ENCODE assay signal across 10 mouse cellular contexts in genomic region chr6:113644808-113645207, GRCm38 (mm10). TPM values are rescaled to one million over a fixed set of nuclear protein-coding genes. Genes with fewer than 3 reads are reported as not detected.
DNase-seq lines count a peak whose midpoint lies in the region; ATAC-seq and TF ChIP-seq lines count a peak whose summit lies in the region.
"Had no signal": no experiment of that assay in that cellular context is flagged by ENCODE, and none has a peak within 500 bp of the region (broad histone marks: within the 10 kb centered on the region; RNA-seq: fewer than 3 reads in every experiment).

No protein-coding gene starts in this region.

- H3K36me3 ChIP-seq in heart, embryonic 14.5 days (ENCODE audit: control insufficient read depth, insufficient read depth, low read length): no peaks in the 10 kb centered on the region
- peaks cover 11% of the 10 kb centered on the region for H3K36me3 ChIP-seq in liver, postnatal 0 days (replicated peaks; ENCODE audit: insufficient read depth, low read length)

- H3K27me3 ChIP-seq in cerebellum, adult 2 months (ENCODE audit: control insufficient read depth, insufficient read depth, low read length): no peaks in the 10 kb centered on the region
- no peaks in the 10 kb centered on the region for H3K27me3 ChIP-seq in heart, embryonic 14.5 days (ENCODE audit: control insufficient read depth, insufficient read depth, low read length)
- no peaks in the 10 kb centered on the region for H3K27me3 ChIP-seq in liver, postnatal 0 days (ENCODE audit: insufficient read depth, low read length)

- peak; percentile 41 for ATAC-seq in heart, embryonic 14.5 days (ENCODE audit: insufficient number of reproducible peaks, insufficient read depth, low FRiP score, low read depth)
- ATAC-seq in liver, postnatal 0 days: peak; percentile 37; the same call in 1 of the 2 replicates

- no peak for TF ChIP-seq CTCF in cerebellum, adult 2 months (IDR thresholded peaks at IDR 0.05; ENCODE audit: borderline replicate concordance, insufficient read depth, low read depth, low read length)
- TF ChIP-seq CTCF in liver, postnatal 0 days (IDR thresholded peaks at IDR 0.05; ENCODE audit: low read depth): no peak

- no peaks in the 10 kb centered on the region for H3K4me1 ChIP-seq in cerebellum, adult 2 months (ENCODE audit: control insufficient read depth, insufficient read depth, low read length)
- peaks cover 2 to 3% of the 10 kb centered on the region in 2 experiments; a peak in 2 of 4 replicates for H3K4me1 ChIP-seq in heart, embryonic 14.5 days (ENCODE audit: control insufficient read depth in 2 of 2, insufficient read depth in 2 of 2, low read length in 2 of 2)
- peaks cover 33% of the 10 kb centered on the region for H3K4me1 ChIP-seq in liver, postnatal 0 days (ENCODE audit: insufficient read depth)

- TF ChIP-seq POLR2A in cerebellum, adult 2 months (IDR thresholded peaks at IDR 0.05; ENCODE audit: borderline replicate concordance, insufficient read depth, low read length): no peak

- peak overlapping the region; percentile 19; the same call in 1 of the 2 replicates for H3K27ac ChIP-seq in cerebellum, adult 2 months (ENCODE audit: insufficient read depth, low read length)
- H3K27ac ChIP-seq in heart, embryonic 14.5 days (replicated peaks in 1 of 2; ENCODE audit: control insufficient read depth in 1 of 2, insufficient read depth in 1 of 2, low read depth in 2 of 2, low read length in 2 of 2): peak overlapping the region; percentile 69 to 72
- H3K27ac ChIP-seq in liver, postnatal 0 days (ENCODE audit: low read depth): peak overlapping the region; percentile 52

- WGBS in cerebellum, adult 2 months: 84% methylated on average over 8 of the region's 8 CpGs
- 63% methylated on average over 8 of the region's 8 CpGs for WGBS in heart, embryonic 14.5 days
- WGBS in liver, postnatal 0 days (ENCODE audit: insufficient replicate concordance): 50% methylated on average over 8 of the region's 8 CpGs

- H3K9ac ChIP-seq in heart, embryonic 14.5 days (ENCODE audit: low read length): no peak overlapping the region
- H3K9ac ChIP-seq in liver, postnatal 0 days (replicated peaks): no peak overlapping the region

- H3K4me2 ChIP-seq in heart, embryonic 14.5 days (ENCODE audit: low read length): no peak overlapping the region
- H3K4me2 ChIP-seq in liver, postnatal 0 days (ENCODE audit: low read depth, low read length): no peak overlapping the region

- H3K4me3 ChIP-seq in cerebellum, adult 2 months (replicated peaks; ENCODE audit: insufficient read depth, low read depth, low read length): no peak overlapping the region
- no peak overlapping the region for H3K4me3 ChIP-seq in heart, embryonic 14.5 days (ENCODE audit: control insufficient read depth in 1 of 2, insufficient read depth in 1 of 2, low read depth in 1 of 2, low read length in 2 of 2)
- no peak overlapping the region for H3K4me3 ChIP-seq in liver, postnatal 0 days (ENCODE audit: low read depth, low read length)
- H3K4me3 ChIP-seq: megakaryocyte, embryonic 14.5 days had no signal

- no peak for TF ChIP-seq EP300 in liver, postnatal 0 days (IDR thresholded peaks at IDR 0.05; ENCODE audit: low read depth)

- DNase-seq in cerebellum, adult 2 months: no peak
- no peak for DNase-seq in cerebellum, adult 9-10 months
- peak; percentile 41 for DNase-seq in CD4-positive, CD25-positive, alpha-beta regulatory T cell, adult 2 months (ENCODE audit: low read depth, low spot score)
- DNase-seq in liver, postnatal 0 days: no peak
- no peak for DNase-seq in retina, postnatal 1 day
- DNase-seq in ovary, postnatal 36 days (ENCODE audit: low spot score): no peak
- no peak for DNase-seq in layer of hippocampus, postnatal 25 days (ENCODE audit: extremely low spot score in 1 of 2, low spot score in 1 of 2)

- H3K9me3 ChIP-seq in heart, embryonic 14.5 days (ENCODE audit: control insufficient read depth, low read length): no peaks in the 10 kb centered on the region
- H3K9me3 ChIP-seq in liver, postnatal 0 days (ENCODE audit: low read length): no peaks in the 10 kb centered on the region
- H3K9me3 ChIP-seq: megakaryocyte, embryonic 14.5 days had no signal

RNA-seq across cellular contexts. Expression of gene Irak2, which starts 6.5 kb away (rescaled TPM):
- 15.5 and 19.5 TPM in 2 replicates for polyA plus RNA-seq in cerebellum, adult 2 months (2012; rRNA removed)
- polyA plus RNA-seq in heart, embryonic 14.5 days (2014; fragmentation: Nextera tagmentation; extraction: Ambion mirVana): 3.9 and 4.7 TPM in 2 replicates
- 9.2 and 10.8 TPM in 2 replicates for polyA plus RNA-seq in liver, postnatal 0 days (2015; fragmentation: Nextera tagmentation; extraction: Ambion mirVana)
- 10 to 100 TPM; 16.9 to 21.9 TPM for total RNA-seq in layer of hippocampus, postnatal 25 days (2021)

RNA-seq across cellular contexts. Expression of gene Vhl, which starts 21.0 kb away (rescaled TPM):
- polyA plus RNA-seq in cerebellum, adult 2 months (2012; rRNA removed): 43.9 and 50.1 TPM in 2 replicates
- polyA plus RNA-seq in heart, embryonic 14.5 days (2014; fragmentation: Nextera tagmentation; extraction: Ambion mirVana): 34.5 and 36.6 TPM in 2 replicates
- polyA plus RNA-seq in liver, postnatal 0 days (2015; fragmentation: Nextera tagmentation; extraction: Ambion mirVana): 10.0 and 12.9 TPM in 2 replicates
- total RNA-seq in layer of hippocampus, postnatal 25 days (2021): 10 to 100 TPM; 47.3 to 52.3 TPM

RNA-seq across cellular contexts. Expression of gene Brk1, which starts 40.2 kb away (rescaled TPM):
- 224 and 238 TPM in 2 replicates for polyA plus RNA-seq in cerebellum, adult 2 months (2012; rRNA removed)
- polyA plus RNA-seq in heart, embryonic 14.5 days (2014; fragmentation: Nextera tagmentation; extraction: Ambion mirVana): 184 and 197 TPM in 2 replicates
- 88.5 and 88.9 TPM in 2 replicates for polyA plus RNA-seq in liver, postnatal 0 days (2015; fragmentation: Nextera tagmentation; extraction: Ambion mirVana)
- total RNA-seq in layer of hippocampus, postnatal 25 days (2021): 100 to 1,000 TPM; 228 to 246 TPM

RNA-seq across cellular contexts. Expression of gene Fancd2os, which starts 44.3 kb away (rescaled TPM):
- polyA plus RNA-seq in cerebellum, adult 2 months (2012; rRNA removed): not detected in 2 replicates
- 0.31 TPM in 1 of 2 replicates, not detected in the other for polyA plus RNA-seq in heart, embryonic 14.5 days (2014; fragmentation: Nextera tagmentation; extraction: Ambion mirVana)
- polyA plus RNA-seq in liver, postnatal 0 days (2015; fragmentation: Nextera tagmentation; extraction: Ambion mirVana): 0.12 and 0.14 TPM in 2 replicates
- total RNA-seq in layer of hippocampus, postnatal 25 days (2021): under 1 TPM; 0.20 to 0.80 TPM
- polyA plus RNA-seq: embryonic facial prominence, embryonic 11.5 days had no signal

RNA-seq across cellular contexts. Expression of gene Tatdn2, which starts 52.0 kb away (rescaled TPM):
- polyA plus RNA-seq in cerebellum, adult 2 months (2012; rRNA removed): 28.9 and 31.0 TPM in 2 replicates
- polyA plus RNA-seq in heart, embryonic 14.5 days (2014; fragmentation: Nextera tagmentation; extraction: Ambion mirVana): 0.93 and 1.1 TPM in 2 replicates
- 0.62 and 0.83 TPM in 2 replicates for polyA plus RNA-seq in liver, postnatal 0 days (2015; fragmentation: Nextera tagmentation; extraction: Ambion mirVana)
- total RNA-seq in layer of hippocampus, postnatal 25 days (2021): 10 to 100 TPM; 56.2 to 59.4 TPM

Comparison
In these comparisons a context has a peak if more than half of its experiments do, and no peak if none do; other contexts are left out.
1. H3K27ac ChIP-seq: peak in every context shown above with its lines; median percentile 70 in heart, embryonic 14.5 days; 52 in liver, postnatal 0 days; 19 in cerebellum, adult 2 months.